Mouse (Mus musculus): ENCODE results near the gene Cyp11a1.

Cyp11a1 gene

DNA sequence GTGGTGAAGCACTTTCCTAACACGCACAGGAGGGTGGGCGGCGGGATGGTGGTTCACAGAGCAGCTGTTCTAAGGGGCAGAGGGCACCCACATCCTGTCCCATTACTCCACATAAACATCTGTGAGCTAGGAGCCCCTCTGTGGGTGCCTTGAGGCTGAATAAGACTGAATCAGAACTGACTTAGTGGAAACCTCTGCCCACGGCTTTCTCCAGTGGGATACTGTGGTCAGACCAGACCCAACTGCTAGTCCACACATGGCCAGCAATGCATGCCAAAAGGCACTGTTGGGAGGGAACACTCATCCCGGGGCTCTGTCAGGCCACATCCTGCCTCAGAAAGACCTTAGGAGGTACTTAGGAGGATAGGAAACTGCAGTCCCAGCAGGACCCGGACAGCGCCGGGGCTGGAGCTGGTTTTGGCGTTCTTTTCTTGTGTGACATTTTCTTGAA is 34.0 kb upstream of the Cyp11a1 start:
- DNase-seq (ENCODE audit: extremely low read depth, low read depth), result no peak

DNA sequence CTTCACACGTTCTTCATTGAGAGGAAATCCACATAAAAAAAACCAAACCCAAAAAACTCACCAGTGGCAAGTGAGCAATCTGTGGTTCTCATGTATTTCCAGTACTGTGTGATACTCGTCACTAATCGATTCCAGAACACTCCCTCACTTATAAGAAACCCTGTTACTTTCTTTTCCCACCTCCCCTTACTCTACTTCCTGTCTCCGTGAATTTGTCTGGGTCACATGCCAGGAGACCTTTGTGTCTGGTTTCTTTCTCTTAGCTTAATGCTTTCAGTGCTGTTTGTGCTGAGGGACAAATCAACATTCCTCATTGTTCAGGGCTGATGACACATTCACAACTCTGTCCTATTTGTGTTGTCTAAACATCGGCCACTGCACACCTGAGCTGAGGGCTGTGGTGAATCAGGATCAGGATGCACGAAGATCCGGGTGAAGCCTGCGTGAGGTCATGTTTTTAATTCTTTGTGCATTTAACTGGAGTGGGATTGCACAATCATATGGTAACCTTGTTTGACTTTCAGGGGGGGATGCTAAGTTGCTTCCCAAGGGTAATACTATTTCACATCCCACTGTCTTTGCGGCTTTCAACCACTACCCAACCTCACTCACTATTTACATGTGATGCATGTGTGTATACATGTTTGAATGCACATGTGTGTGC is 33.3 kb upstream of the Cyp11a1 start:
- no peak for DNase-seq (ENCODE audit: extremely low read depth, low read depth)

DNA sequence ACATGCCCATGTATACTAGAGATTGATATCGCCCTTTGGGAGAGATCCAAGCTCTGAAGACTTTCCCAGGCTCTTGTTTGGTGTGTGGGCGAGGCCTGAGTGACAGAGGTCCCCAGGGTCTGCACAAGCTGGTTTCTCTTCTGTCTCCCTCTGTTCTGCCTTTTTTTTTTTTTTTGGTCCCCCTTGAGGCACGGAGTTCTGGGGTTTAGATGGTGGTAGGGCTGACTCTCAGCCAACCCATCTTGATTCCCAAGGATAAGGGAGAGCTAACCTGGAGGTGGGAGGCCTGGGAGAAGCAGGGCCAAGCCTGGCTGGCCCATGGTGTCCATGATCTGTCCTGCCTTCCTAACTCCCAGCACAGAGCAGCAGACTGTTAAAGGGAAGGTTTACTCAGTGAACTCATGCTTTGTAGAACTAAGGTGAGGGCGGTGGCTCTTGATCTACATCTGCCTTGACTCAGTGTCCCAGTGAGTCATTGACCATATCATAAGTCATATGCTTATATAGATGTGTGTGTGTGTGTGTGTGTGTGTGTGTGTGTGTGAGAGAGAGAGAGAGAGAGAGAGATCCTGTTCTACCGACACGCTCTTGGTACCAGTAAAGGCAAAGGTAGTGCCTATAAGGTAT is 32.7 kb upstream of the Cyp11a1 start:
- DNase-seq (ENCODE audit: extremely low read depth, low read depth), result no peak

DNA sequence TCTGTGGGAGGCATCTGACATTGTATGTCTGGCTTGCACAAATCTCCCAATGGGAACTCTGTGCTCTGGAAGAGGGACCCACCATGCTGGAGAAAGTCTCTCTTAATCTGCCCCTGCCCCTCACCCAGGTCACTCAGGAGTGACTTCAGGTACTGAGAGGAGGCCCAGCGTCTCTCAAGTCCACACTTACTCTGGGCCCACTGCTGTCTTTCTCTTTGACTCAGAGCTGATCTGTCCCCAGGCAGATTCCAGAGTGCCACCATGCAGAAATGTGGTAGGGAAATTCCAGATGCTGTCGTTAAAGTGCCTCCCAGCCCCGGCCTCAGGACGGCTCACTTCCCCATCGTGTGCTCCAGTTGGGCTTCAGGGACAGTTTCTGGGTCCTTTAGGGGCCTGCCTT is 32.0 kb upstream of the Cyp11a1 start:
- no peak for DNase-seq (ENCODE audit: extremely low read depth, low read depth)

DNA sequence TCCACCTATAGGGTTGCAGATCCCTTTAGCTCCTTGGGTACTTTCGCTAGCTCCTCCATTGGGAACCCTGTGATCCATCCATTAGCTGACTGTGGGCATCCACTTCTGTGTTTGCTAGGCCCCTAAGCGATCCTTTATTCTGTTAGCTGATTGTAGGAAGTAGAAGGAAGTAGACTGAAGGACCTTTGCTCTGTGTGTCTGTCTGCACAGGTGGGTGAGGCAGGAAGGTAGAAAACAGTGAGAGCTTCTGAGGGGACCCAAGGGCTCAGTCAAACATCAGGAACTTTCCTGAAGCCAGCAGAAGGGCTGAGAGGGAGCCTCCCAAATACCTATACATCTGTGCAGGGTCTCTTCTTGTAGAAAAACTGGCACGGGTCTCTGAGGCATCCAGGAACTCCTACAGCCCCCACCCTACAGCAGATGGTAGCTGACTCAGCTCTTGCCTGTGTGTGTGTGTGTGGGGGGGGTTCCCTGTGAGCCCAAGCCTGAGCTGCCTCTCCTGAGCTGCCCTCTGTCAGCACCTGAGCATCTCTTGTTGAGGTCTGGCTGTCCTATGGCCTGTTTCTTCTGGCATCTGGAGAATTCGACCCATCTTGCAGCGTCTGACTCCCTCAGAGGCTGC is 30.9 kb upstream of the Cyp11a1 start:
- DNase-seq (ENCODE audit: extremely low read depth, low read depth), result no peak

DNA sequence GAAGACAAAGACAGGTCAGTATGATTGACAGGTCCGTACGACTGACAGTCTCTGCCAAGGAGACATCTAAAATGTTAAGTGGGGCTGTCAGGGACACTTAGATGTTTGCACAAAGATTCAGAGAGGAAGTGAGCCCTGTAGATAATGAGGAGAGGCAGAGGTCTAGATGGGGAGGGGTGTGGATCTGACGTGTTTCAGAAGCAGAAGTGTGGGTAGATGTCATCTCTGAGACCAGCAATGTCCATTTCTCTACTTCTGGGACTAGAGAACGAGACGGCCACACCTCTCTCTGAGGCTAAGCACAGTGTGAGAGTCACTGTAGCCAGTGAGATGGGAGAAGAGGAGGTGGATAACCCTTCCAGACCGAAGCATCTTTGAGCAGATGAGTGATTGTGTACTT is 28.2 kb upstream of the Cyp11a1 start:
- peak; percentile 18 for DNase-seq (ENCODE audit: extremely low read depth, low read depth)

DNA sequence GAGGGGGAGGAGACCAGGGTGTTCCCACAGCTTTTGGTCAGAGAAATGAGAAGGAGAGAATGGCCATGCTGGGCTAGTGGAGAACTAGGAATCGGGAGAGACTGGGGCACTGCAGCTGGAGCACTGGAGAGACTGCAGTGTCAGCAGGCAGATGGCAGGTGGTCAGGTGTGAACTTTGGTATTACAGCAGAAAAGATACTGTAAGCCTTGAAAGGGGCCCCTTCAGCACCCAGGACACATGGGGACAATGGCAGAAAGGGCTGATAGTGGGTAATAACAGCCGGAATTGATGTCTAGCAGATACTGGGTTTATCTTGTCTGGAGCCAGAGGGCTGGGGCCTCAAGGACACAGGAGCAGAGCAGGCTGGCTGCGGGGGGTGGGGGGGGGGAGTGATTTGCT is 27.4 kb upstream of the Cyp11a1 start:
- no peak for DNase-seq (ENCODE audit: extremely low read depth, low read depth)

DNA sequence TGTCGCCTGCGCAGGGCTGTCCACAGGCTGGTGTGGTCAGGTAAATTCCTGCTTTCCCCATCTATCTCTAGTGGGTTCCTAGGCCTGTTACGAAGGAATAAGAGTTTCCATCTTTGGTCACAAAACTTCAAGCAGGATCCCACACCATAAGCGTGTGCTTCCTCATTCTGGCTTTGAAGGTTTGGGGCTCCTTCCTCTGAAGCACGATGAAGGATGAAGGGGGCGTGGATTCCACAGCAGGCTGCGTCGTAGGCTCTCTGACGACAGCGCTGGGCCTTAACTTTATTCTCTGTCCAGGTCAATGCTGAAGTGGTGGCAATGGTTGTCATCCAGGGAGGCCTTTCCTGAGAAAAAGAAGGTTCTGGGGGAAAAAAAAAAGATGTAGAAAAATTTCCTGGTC is 25.6 kb upstream of the Cyp11a1 start:
- peak; percentile 37 for DNase-seq (ENCODE audit: extremely low read depth, low read depth)

DNA sequence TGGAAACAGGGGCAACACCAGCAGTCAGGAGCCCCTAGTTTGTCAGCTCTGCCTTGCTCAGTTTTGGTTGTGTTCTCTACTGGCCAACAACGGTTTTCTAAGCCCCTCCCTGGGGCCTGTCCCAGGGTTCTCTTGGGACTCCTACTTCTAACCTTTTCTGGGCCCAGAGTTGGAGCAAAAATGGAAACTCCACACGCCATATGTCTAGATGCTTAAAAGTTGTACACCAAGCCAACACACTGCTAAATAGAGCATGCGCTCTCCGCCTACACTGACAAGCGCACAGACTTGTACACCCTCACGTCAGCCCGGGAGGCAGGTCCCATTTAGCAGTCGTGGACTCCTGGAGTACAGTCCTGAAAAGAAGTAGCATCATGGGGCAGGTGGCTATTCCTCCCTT is 20.9 kb upstream of the Cyp11a1 start:
- no peak for DNase-seq (ENCODE audit: extremely low read depth, low read depth)

DNA sequence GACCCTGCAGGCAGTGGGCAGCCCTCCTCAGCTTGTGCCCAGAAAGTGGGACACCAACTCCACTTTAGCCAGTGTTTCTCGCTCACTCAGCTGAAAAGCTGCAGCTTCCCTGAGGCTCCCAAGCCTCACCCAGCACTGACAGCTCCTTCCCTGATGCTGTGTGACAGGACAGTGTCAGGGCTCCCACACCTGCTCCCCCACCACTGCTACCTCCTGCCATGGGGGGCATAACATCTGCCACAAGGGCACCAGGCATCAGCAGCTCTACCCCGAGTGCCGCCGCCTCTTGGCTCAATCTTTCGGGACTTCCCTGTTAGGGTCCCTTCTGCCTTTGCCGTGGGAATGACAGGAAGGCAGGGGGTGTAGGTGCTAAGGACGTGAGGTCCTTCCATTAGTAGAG is 19.9 kb upstream of the Cyp11a1 start:
- DNase-seq (ENCODE audit: extremely low read depth, low read depth), result no peak

DNA sequence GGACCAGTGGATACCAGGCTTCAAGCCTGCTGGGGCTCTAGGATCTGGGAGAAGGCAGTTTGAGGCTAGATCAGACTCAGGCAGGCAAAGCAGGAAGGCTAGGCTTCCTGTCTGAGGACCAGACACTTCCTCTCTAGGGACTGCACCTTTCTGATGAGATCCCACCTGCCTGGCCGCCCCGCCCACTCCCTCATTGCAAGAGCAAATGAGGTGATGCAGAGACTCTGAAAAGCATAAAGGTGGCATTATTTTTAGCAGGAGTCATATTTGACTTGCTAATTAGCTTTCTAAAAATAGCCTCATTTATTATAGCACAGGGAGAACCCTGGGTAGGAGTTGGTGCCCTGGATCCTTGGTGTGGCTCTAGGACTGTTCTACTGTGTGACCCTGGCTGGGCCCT is 18.1 kb upstream of the Cyp11a1 start:
- no peak for DNase-seq (ENCODE audit: extremely low read depth, low read depth)

DNA sequence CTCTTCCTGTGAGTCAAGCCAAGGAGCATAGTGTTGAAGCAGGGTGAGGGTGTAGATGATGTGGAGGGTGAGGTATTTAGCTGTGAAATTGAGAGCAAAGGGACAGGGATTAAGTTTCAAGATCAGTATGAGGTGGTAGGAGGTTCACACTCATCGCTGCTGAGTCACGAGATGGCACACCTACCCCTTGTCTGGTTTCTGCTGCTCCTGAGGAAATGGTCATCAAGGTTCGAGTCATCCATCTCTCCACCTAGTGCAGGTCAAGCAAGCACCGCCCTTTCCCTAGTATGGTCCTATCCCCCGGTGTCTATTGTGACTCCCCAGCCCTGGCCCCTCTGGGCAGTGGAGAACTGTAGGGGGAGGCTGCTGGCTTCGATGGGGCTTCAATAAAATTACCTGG is 16.9 kb upstream of the Cyp11a1 start:
- no peak for DNase-seq (ENCODE audit: extremely low read depth, low read depth)

DNA sequence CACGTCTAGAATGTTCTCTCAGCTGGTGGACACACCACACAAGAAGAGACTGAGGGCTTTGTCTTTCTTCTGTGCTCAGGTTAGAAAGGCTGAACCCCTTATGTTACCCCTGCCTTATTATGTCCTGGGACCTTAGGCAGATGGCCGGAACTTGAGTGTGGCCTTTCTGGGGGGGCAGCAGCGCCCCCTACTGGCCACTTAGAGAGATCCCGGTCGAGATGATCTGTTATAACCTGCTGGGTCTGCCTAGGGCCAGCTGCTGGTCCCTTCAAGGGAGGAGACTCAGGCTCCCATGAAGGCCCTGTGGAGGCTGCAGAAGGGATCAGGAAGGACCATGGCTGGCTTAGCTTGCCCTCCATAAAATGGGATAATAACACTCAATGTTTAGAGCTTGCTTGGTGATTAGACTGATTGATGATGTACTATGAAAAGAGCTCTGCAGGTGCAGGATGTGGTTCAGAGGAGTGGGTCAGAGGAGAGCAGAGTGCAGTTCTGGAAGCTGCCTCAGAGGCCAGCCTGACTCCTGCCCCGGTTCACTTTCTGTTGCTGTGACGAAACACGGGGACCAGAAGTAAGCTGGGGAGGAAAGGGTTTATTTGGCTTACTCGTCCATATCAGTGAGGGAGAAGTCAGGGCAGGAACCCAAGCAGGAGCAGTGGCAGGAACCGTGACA is 15.6 kb upstream of the Cyp11a1 start:
- DNase-seq (ENCODE audit: extremely low read depth, low read depth), result no peak

DNA sequence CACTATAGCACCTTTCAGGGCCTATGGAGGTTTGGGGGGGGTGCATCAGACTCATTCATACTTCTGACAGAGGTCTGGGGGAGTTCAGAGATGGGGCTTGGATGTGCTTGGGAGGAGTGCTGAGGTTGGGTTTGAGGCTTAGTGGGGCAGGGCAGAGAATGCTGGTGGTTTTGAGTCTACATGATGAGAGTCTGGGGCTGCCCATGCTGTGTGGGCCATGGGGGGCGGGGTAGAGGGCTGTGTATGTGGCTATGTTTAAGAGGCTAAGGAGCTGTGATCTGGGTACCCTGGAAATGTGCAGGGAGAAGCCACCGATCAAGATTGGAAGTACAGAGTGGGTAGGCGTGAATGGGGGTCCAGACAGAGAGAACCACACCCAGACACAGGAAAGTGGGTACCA is 14.2 kb upstream of the Cyp11a1 start:
- DNase-seq (ENCODE audit: extremely low read depth, low read depth), result no peak

DNA sequence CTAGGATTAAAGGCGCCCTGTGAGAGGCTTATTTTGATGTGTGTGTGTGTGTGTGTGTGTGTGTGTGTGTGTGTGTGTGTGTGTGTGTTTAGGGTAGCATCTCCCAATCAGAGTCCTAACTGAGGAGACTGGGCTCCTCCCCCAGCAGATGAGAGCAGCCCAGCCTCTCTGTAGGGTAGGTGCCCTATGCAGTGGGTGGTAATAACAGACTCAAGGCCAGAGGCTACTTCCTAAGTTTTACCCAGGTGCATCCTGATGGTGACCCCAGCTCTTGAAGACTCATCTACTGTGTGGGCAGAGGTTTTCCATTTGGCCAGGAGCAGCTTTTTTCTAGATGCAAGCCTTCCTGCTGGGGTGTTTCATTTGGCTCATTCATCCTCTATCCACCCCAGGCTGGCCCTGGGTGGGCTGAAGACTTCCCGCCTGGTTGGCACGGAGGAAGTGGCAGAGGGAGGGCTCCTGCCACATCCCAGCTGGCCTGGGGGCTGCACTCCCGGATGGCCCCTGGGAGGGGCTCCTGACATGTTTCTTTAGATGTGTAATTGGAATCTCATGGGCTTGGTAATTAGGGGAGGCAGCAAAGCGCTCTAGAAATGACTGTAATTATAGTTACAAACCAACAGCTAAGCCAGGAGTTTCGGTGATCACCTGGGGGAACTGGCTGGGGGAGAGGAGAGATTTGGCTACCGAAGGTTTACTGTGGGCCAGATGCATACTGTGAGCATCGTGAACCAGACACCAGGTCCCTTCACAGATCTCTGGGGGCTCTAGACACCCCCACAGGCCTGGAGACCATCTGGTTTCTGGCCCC is 13.2 kb upstream of the Cyp11a1 start:
- no peak for DNase-seq (ENCODE audit: extremely low read depth, low read depth)

DNA sequence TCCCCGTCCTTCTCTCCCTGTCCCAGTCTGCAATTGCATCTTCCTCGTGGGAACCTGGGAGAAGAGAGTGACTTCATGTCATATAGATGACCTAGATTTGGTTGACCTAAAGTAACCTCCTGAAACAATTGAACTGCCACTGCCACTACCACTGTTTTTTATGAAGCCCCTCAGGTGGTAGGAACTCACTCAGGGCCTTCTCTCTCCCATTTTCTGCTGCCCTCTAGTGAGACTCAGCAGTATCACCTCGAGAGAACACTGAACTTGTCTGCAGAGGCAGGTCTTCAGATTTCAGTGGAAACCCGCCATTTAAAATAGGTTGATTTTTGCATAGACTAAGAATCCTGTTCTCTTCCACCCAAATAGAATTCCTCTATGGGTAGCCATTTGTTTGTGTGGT is 10.9 kb upstream of the Cyp11a1 start:
- DNase-seq (ENCODE audit: extremely low read depth, low read depth), result no peak

DNA sequence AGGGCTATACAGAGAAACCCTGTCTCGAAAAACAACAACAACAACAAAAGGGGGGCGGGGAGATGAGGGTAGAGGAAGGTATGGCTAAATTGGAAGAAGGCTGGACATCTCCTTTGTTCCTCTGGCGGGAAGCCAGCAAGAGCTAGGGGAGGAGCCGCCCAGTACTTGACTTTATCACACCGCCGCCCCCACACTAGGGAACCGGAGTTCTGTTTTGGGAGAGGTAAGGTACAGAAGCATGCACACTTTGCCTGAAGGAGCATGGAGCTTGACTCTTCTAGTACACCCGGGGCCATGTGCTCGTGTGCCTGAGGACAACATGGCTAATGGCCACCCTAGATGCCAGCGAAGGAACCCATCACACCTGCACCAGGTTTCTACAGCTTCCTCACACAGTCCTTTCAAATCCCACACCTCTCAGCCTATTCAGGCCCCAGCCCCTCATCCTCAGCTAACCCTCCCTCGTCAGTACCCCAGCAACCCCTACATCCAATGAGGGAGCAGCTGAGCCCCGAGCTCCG is 8.6 kb upstream of the Cyp11a1 start:
- DNase-seq (ENCODE audit: extremely low read depth, low read depth), result no peak

DNA sequence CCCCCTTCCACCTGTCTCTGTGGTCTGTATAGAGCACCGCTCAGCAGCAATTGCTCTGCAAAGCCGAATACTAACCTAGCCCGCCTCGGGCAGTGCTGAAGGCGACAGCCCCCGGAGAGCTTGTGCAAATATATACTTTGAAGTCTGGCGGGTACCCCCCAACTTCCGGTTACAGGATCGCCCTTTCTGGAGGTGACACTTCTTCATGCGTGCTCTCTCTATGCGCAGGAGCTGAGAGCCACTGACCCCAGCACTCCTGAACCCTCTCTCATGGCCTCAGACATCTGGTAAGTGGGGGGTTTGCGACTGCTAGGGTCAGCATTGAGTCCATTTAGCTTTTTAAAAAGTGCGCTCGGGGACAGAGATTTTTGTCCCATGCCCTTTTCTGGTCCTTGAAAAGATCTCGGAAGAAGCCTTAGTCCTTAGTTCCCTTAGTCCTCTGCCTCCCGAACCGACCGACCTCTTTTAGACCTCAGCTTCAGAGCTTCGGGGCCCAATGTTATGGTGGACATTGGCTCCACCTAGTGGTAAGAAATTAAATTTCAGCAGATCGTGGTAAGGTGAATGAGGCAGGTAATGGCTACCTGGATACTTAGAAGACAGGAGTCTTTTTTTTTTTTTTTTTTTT is 8.1 kb upstream of the Cyp11a1 start:
- DNase-seq (ENCODE audit: extremely low read depth, low read depth), result peak; percentile 42

DNA sequence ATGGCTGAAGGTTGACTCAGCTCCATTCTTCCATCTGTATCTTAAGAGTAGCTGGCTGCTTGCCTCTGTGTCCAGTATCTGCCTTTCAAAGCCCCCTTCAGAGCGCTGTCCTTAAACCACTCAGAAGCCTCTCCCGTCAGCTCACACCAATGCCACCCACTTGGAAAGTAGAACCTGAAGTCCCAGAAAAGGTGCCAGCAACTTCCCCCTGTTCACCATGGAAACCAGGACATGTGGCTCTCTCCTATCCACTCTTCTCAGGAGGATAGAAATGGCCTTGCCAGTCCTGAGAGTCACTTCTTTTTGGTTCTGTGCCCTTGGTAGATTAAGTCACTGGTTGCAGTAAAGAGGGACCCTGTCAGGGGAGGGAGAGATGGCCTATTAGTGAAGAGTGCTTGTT is 7.5 kb upstream of the Cyp11a1 start:
- no peak for DNase-seq (ENCODE audit: extremely low read depth, low read depth)

DNA sequence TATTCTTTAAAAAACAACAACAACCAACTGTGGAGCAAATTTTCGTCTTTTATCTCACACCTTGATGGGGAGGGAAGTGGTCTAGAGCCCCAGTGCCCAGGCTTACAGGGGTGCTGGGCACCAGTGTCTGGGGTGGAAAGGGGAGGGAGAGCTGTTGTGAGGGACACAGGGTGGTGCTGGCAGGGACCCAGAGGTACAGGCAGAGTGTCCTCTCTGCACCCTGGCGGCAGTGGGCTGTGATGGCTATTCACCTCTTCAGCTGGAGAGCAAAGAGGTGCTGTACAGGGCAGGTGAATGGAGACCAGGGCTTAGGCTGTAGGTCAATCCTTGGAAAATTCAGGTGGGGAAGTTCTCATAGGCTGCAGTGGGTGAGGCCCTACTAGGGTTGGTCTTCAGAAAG is 6.5 kb upstream of the Cyp11a1 start:
- no peak for DNase-seq (ENCODE audit: extremely low read depth, low read depth)

DNA sequence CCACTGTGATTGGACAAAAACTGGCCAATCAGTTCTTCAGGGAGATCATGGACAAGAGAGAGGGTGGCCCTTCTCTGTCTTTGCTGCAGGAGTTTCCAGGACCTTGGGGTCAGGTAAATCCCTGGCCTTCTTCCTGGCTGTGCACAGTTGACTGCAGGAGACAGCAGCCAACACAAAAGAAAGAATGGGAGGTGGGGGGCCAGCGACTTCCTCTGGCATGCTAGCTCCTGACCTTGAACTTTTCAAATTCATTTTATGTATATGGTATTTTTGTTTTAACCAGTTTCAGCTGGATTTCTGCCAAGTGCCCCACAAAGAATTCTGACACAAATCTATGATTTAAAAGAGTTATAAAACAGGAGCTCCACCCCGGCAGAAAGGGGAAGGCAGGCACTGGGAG is 2.9 kb upstream of the Cyp11a1 start:
- no peak for DNase-seq (ENCODE audit: extremely low read depth, low read depth)

All from MEL-GATA-1-ER (cell line).